14 mouse cellular contexts compared by ENCODE assay signal in the genomic region with DNA sequence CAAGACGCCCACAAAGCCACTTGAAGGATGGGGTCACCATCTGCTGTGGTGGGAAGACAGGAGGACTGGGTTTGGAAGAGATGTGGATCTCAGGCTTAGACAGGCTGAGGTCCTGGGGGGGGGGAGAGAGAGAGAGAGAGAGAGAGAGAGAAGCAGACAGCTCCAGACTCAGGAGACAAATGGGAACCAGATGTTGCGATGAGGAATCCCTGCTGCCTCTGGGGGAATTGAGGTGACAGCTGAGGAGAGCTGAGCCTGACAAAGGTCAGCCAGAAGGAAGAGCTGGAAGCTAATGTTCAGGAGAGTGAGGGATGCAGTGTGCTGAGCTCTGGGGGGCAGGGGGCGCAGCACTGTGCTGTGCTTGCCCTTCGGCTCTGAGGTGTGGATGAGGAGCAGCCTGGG. TPM values are rescaled to one million over a fixed set of nuclear protein-coding genes. Genes with fewer than 3 reads are reported as not detected.
DNase-seq lines count a peak whose midpoint lies in the region; ATAC-seq and TF ChIP-seq lines count a peak whose summit lies in the region.
"Had no signal": no experiment of that assay in that cellular context is flagged by ENCODE, and none has a peak within 500 bp of the region (broad histone marks: within the 10 kb centered on the region; RNA-seq: fewer than 3 reads in every experiment).

No protein-coding gene starts in this region.

- no peak for ATAC-seq in midbrain, postnatal 0 days (ENCODE audit: low FRiP score)
- 0 out of 2 replicates have a peak, but pooled peaks have one; percentile 12 for ATAC-seq in stomach, embryonic 15.5 days (ENCODE audit: insufficient read depth, low FRiP score, low read depth)
- ATAC-seq: intestine, embryonic 16.5 days had no signal

- H3K27ac ChIP-seq in midbrain, embryonic 10.5 days (replicated peaks): peak overlapping the region; percentile 2; the same call in 1 of the 2 replicates
- no peak overlapping the region for H3K27ac ChIP-seq in midbrain, postnatal 0 days (ENCODE audit: low read depth, low read length)
- H3K27ac ChIP-seq in stomach, embryonic 15.5 days: no peak overlapping the region
- H3K27ac ChIP-seq: gastrocnemius, adult 2 months had no signal

- no peaks in the 10 kb centered on the region for H3K9me3 ChIP-seq in midbrain, embryonic 10.5 days (replicated peaks)
- no peaks in the 10 kb centered on the region for H3K9me3 ChIP-seq in midbrain, postnatal 0 days (ENCODE audit: low read length)
- no peaks in the 10 kb centered on the region for H3K9me3 ChIP-seq in stomach, embryonic 15.5 days

- H3K27me3 ChIP-seq in midbrain, embryonic 10.5 days (ENCODE audit: low read depth, poor library complexity, severe bottlenecking): 0 out of 2 replicates have a peak, but pooled peaks cover 6% of the 10 kb centered on the region
- H3K27me3 ChIP-seq in midbrain, postnatal 0 days (ENCODE audit: insufficient read depth, low read length): no peaks in the 10 kb centered on the region
- H3K27me3 ChIP-seq in stomach, embryonic 15.5 days (replicated peaks): no peaks in the 10 kb centered on the region

- H3K36me3 ChIP-seq in midbrain, embryonic 10.5 days: no peaks in the 10 kb centered on the region
- H3K36me3 ChIP-seq in midbrain, postnatal 0 days (ENCODE audit: insufficient read depth, low read length): no peaks in the 10 kb centered on the region
- no peaks in the 10 kb centered on the region for H3K36me3 ChIP-seq in stomach, embryonic 15.5 days

- DNase-seq in midbrain, embryonic 10.5 days (ENCODE audit: low spot score): no peak
- DNase-seq in midbrain, postnatal 0 days (ENCODE audit: low spot score): no peak
- DNase-seq in embryo, embryonic 9.5 days (ENCODE audit: extremely low spot score): peak; percentile 74
- peak; percentile 65 for DNase-seq in forelimb bud, embryonic 11.5 days (ENCODE audit: low read depth, low spot score)
- no peak for DNase-seq in layer of hippocampus, postnatal 25 days (ENCODE audit: extremely low spot score in 1 of 2, low spot score in 1 of 2)
- DNase-seq in layer of hippocampus, adult 9-10 months (ENCODE audit: low spot score): no peak
- DNase-seq: cerebellum, adult 9-10 months; gastrocnemius, adult 2 months; lung, adult 2 months; right cerebral cortex, postnatal 4 days had no signal

- 56% methylated on average over 4 of the region's 4 CpGs for WGBS in midbrain, embryonic 10.5 days
- 69% methylated on average over 4 of the region's 4 CpGs for WGBS in midbrain, postnatal 0 days
- 29% methylated on average over 4 of the region's 4 CpGs for WGBS in stomach, embryonic 15.5 days

- peaks cover 14% of the 10 kb centered on the region for H3K4me1 ChIP-seq in midbrain, embryonic 10.5 days
- no peaks in the 10 kb centered on the region for H3K4me1 ChIP-seq in midbrain, postnatal 0 days (ENCODE audit: insufficient read depth, low read length)
- H3K4me1 ChIP-seq in stomach, embryonic 15.5 days: peaks cover 8% of the 10 kb centered on the region

- no peak overlapping the region for H3K9ac ChIP-seq in midbrain, postnatal 0 days (replicated peaks; ENCODE audit: low read length, poor library complexity, severe bottlenecking)
- no peak overlapping the region for H3K9ac ChIP-seq in stomach, embryonic 15.5 days

- H3K4me3 ChIP-seq in midbrain, embryonic 10.5 days: no peak overlapping the region
- H3K4me3 ChIP-seq in midbrain, postnatal 0 days (ENCODE audit: low read depth, low read length): no peak overlapping the region
- no peak overlapping the region for H3K4me3 ChIP-seq in stomach, embryonic 15.5 days (replicated peaks)
- H3K4me3 ChIP-seq: gastrocnemius, adult 2 months; megakaryocyte, embryonic 14.5 days had no signal

- no peak overlapping the region for H3K4me2 ChIP-seq in midbrain, postnatal 0 days (ENCODE audit: low read depth, low read length, poor library complexity, severe bottlenecking)
- H3K4me2 ChIP-seq in stomach, embryonic 15.5 days: no peak overlapping the region

- TF ChIP-seq CTCF in midbrain, postnatal 0 days (IDR thresholded peaks at IDR 0.05): no peak

RNA-seq across cellular contexts. Expression of a gene that starts 4.9 kb away (rescaled TPM):
- polyA plus RNA-seq in midbrain, embryonic 10.5 days (2016; fragmentation: Nextera tagmentation; extraction: Ambion mirVana): 0.11 and 0.17 TPM in 2 replicates
- total RNA-seq in midbrain, postnatal 0 days (2014; rRNA removed): not detected in 2 replicates
- polyA plus RNA-seq in midbrain, postnatal 0 days (2015; fragmentation: Nextera tagmentation; extraction: Ambion mirVana): 0.21 and 0.23 TPM in 2 replicates
- 2.3 and 3.1 TPM in 2 replicates for polyA plus RNA-seq in stomach, embryonic 15.5 days (2015; fragmentation: Nextera tagmentation; extraction: Ambion mirVana)
- total RNA-seq in layer of hippocampus, postnatal 25 days (2021): not detected
- total RNA-seq: gastrocnemius, adult 2 months; left cerebral cortex, postnatal 25 days had no signal

RNA-seq across cellular contexts. Expression of a gene that starts 8.2 kb away (rescaled TPM):
- 6.6 and 9.4 TPM in 2 replicates for polyA plus RNA-seq in midbrain, embryonic 10.5 days (2016; fragmentation: Nextera tagmentation; extraction: Ambion mirVana)
- 9.0 and 14.0 TPM in 2 replicates for total RNA-seq in midbrain, postnatal 0 days (2014; rRNA removed)
- polyA plus RNA-seq in midbrain, postnatal 0 days (2015; fragmentation: Nextera tagmentation; extraction: Ambion mirVana): 12.9 and 13.4 TPM in 2 replicates
- 5.5 and 6.8 TPM in 2 replicates for polyA plus RNA-seq in stomach, embryonic 15.5 days (2015; fragmentation: Nextera tagmentation; extraction: Ambion mirVana)
- 10 to 100 TPM in 1 of 2 experiments, 1 to 10 TPM in 1; 9.3 to 10.3 TPM for total RNA-seq in layer of hippocampus, postnatal 25 days (2021)

RNA-seq across cellular contexts. Expression of a gene that starts 24.4 kb away (rescaled TPM):
- polyA plus RNA-seq in midbrain, embryonic 10.5 days (2016; fragmentation: Nextera tagmentation; extraction: Ambion mirVana): 87.7 and 89.7 TPM in 2 replicates
- 85.3 and 91.1 TPM in 2 replicates for total RNA-seq in midbrain, postnatal 0 days (2014; rRNA removed)
- 131 and 133 TPM in 2 replicates for polyA plus RNA-seq in midbrain, postnatal 0 days (2015; fragmentation: Nextera tagmentation; extraction: Ambion mirVana)
- 115 and 123 TPM in 2 replicates for polyA plus RNA-seq in stomach, embryonic 15.5 days (2015; fragmentation: Nextera tagmentation; extraction: Ambion mirVana)
- 10 to 100 TPM; 68.8 to 70.4 TPM for total RNA-seq in layer of hippocampus, postnatal 25 days (2021)

RNA-seq across cellular contexts. Expression of a gene that starts 26.9 kb away (rescaled TPM):
- polyA plus RNA-seq in midbrain, embryonic 10.5 days (2016; fragmentation: Nextera tagmentation; extraction: Ambion mirVana): 0.14 and 0.15 TPM in 2 replicates
- total RNA-seq in midbrain, postnatal 0 days (2014; rRNA removed): 0.44 TPM in 1 of 2 replicates, not detected in the other
- polyA plus RNA-seq in midbrain, postnatal 0 days (2015; fragmentation: Nextera tagmentation; extraction: Ambion mirVana): not detected in 2 replicates
- 0.23 and 0.35 TPM in 2 replicates for polyA plus RNA-seq in stomach, embryonic 15.5 days (2015; fragmentation: Nextera tagmentation; extraction: Ambion mirVana)
- total RNA-seq in layer of hippocampus, postnatal 25 days (2021): not detected
- total RNA-seq: gastrocnemius, adult 2 months; left cerebral cortex, postnatal 25 days had no signal

RNA-seq across cellular contexts. Expression of a gene that starts 47.0 kb away (rescaled TPM):
- polyA plus RNA-seq in midbrain, embryonic 10.5 days (2016; fragmentation: Nextera tagmentation; extraction: Ambion mirVana): 780 and 877 TPM in 2 replicates
- 744 and 761 TPM in 2 replicates for total RNA-seq in midbrain, postnatal 0 days (2014; rRNA removed)
- 1,252 and 1,259 TPM in 2 replicates for polyA plus RNA-seq in midbrain, postnatal 0 days (2015; fragmentation: Nextera tagmentation; extraction: Ambion mirVana)
- polyA plus RNA-seq in stomach, embryonic 15.5 days (2015; fragmentation: Nextera tagmentation; extraction: Ambion mirVana): 472 and 482 TPM in 2 replicates
- total RNA-seq in layer of hippocampus, postnatal 25 days (2021): 100 to 1,000 TPM; 134 to 165 TPM

Comparison
In these comparisons a context has a peak if more than half of its experiments do, and no peak if none do; other contexts are left out.
1. DNase-seq: peak in embryo, embryonic 9.5 days (single experiment) and forelimb bud, embryonic 11.5 days (single experiment); none in midbrain, embryonic 10.5 days (single experiment), midbrain, postnatal 0 days (single experiment), layer of hippocampus, postnatal 25 days (0 of 2) and layer of hippocampus, adult 9-10 months (single experiment).